Mouse (Mus musculus): ENCODE measurements around the gene Dtl.

The Dtl gene

DNA sequence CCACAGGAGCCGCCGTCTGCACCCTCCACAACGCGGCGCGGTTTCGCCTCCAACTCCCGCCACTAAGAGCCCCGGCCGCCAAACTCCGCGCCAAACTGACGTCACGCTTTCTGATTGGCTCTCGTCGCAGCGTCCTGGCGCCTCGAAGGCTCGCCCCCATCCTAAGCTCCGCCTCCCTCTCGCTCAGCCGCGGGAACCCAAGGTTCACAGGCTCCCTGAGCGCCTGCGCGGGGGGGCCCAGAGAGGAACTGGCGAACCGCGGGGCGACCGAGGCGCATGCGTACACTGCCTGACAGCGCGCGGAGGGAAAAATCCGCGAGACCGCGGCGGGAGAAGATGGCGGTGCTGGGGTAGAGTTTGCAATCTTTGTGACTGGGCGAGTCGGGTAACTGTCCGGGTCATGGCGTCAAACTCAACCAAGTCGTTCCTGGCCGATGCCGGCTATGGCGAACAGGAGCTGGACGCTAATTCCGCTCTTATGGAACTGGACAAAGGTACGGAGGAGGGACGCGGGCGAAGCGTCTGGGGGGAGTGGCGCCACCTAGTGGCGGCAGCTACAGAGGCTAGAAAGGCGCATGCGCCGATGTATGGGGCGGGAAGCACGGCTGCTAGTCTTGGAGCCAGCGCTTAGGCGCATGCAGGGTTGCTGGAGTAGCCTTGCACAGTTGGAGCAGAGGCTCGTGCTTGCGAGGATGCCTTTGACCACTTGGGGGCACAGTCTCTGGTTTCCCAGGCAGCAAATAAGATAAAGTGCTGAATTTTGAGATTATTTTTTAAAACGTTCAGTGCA is at the start of gene Dtl, which contains the start of gene Ints7:
Gene Dtl, minus strand, starts transcription at position 87 of the 790 bp plus-strand sequence.
Gene Ints7, plus strand, starts transcription at position 179 of the 790 bp plus-strand sequence.
- DNase-seq = peak; percentile 99

DNA sequence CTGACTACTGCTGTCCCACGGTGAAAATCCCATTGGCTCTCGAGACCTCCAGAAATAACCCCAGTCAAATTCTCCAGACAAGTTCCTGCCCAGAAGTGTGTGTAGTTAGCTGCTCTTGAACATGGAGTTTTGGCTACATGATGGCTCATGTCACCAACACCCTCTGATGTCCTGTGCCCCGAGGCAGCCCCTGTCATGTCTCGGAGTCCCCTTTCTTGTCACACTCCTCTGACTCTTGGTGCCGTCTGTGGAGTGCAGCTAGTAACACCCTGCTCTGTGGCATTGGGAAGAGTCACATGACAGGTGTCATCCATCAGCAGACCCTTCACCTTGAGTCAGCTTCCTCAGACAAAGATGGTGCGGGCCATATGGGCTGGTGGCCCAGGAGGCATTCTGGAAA is 49.7 kb upstream of the Dtl start:
- DNase-seq = no peak

DNA sequence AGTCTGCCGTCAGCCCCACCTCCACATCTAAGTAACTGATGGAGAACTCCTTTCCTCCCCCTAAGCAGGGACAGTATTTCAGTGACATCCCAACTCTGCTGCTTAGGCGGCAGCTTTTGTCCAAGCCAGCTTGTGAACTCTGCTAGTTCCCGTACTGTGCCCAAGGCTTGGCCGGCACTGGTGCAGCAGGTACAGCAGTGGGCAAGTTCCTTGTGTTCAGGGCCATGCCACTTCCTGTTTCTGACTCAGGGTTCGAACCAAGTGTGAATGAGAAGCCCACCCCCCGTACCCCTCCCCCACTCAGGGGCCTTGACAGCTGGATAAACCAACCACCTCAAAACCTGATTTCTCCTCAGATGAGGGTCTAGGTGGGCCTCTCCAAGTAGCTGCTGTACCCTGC is 49.1 kb upstream of the Dtl start:
- no peak for DNase-seq

DNA sequence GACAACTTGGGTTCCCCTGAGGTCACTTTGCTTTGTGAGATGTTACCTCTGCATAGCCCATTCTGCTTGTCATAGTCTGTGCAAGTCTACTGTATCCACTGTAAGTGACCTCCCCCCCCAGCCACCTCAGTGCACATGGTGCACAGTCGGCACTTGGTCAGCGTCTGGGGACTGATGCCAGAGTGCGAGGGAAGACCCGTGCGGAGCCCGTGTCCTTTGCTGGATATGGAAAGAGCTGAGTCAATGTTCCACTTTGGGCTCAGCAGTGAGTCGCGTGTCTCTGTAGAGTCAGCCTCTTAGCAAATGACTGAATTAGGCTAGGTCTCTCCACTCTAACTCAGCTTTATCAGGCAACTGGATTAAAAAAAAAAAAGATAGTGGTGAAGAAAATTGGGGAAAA is 47.5 kb upstream of the Dtl start:
- no peak for DNase-seq

DNA sequence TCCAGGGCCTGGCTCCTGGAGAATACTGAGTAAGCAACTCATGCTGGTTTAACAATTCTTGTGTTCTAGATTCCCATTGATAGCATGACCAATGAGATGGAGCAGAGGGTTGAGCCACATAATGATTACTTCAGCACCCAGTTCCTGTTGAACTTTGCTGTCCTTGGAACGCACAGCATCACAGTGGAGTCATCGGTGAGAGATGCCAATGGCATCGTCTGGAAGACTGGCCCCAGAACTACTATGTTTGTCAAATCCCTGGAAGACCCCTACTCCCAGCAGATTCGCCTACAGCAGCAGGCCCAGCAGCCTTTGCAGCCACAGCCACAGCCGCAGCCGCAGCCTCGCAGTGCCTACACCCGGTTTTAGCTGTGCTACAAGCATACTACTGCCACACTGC is 45.8 kb upstream of the Dtl start:
- no peak for DNase-seq

DNA sequence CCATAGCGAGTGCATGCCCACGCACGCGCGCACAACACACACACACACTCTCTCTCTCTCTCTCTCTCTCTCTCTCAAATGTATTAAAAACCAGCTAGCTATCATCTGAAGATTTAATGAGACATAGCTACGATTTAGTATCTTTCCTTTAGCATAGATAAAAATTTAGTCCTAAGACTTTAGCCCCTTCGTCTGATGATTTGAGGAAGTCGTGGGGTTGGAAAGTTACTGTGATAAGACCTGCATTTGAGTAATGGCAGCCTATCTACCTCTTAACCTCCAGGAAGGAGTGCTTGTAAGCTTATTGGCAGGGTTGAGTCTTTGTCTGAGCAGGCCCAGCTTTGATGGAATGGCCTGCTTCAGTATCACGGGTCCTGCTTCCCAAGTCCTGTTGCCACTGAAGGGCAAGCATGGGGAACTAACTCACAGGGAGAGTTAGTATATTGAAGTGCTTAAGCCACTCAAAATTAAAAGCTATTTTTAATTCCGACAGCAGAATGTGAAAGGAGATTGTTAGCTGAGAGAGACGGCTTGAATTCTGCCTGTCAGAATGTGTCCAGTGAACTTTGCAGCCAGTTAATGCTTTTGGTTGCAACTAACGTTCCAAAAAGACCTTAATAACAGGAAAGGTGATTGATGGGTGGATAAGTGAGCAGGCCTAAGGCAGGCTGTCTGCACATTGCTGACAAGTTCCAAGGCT is 42.9 kb upstream of the Dtl start:
- DNase-seq = no peak

DNA sequence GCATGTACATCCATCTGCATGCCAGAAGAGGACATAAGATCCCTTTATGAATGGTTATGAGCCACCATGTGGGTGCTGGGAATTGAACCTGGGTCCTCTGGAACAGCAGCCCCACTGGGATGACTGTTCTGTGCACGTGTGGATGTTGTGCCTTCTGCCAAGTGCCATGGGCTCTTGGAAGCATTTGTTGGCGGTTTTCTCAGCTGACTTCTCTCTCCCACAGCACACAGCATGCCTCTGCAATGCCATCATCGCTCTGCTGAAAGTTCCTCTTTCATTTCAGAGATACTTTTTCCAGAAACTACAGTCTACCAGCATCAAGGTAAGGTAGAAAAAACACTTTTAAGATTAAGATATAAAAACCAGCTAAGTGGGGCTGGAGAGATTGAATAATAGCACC is 42.2 kb upstream of the Dtl start:
- no peak for DNase-seq

DNA sequence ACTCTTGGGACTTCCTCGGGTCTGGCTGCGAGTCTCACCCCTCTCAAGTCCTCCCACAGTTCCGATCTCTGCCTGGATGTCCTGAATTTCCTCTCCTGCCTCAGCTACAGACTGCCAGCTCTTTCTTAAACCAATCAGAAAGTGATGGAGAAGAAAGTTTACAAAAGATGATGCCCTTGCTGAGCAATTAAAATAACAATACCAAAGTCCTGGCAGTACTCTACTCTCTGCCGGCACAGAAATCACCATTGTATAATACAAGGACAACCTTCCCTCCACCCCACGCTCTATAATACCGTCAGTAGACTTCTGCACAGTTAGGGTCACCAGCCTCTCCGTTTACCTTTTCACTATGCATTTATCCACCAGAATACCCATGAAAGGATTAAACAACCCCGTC is 40.9 kb upstream of the Dtl start:
- no peak for DNase-seq

DNA sequence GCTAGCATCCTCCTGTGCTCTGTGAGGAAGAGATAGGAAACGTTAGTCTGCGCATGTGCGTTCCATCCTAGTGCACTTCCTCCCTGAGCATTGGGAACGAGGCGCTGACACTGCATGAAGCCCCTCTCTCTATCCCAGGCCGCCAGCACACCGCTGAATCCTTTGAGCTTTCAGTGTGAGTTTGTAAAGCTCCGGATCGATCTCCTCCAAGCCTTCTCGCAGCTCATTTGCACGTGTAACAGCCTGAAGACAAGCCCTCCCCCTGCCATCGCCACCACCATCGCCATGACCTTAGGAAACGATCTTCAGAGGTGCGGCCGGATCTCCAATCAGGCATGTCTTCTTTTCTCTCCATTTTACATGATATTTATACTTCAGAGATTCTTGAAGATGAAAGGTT is 37.5 kb upstream of the Dtl start:
- DNase-seq = no peak

DNA sequence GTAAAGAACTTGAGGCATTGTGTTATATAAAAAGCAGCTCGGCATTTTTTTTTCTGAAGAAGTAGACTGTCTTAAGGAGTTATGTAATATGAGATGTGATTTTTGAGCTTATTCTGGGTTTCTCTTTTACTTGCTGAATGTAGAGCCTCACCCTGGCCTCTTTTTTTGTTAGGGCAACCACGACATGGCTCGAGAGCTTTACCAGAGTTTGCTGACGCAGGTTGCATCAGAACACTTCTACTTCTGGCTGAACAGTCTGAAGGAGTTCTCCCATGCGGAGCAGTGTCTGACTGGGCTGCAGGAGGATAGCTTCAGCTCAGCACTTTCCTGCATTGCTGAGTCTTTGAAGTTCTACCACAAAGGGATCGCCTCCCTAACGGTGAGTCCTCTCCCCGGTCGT is 36.3 kb upstream of the Dtl start:
- no peak for DNase-seq

DNA sequence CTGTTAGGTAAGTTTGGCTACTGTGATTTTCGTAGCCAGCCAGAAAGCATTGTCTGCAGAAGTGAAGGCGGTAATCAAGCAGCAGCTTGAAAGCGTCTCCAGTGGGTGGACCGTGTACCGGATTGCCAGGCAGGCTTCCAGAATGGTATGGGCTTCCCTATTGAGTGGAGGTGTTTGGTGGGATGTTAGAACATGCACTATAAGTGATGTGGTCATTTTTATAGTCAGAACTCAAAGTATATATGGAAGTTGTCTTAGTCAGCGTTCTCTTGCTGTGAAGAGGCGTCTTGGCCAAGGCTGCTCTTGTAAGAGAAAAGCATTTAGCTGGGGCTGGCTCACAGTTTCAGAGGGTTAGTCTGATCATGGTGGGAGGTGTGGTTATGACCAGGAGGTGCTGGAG is 35.0 kb upstream of the Dtl start:
- no peak for DNase-seq

DNA sequence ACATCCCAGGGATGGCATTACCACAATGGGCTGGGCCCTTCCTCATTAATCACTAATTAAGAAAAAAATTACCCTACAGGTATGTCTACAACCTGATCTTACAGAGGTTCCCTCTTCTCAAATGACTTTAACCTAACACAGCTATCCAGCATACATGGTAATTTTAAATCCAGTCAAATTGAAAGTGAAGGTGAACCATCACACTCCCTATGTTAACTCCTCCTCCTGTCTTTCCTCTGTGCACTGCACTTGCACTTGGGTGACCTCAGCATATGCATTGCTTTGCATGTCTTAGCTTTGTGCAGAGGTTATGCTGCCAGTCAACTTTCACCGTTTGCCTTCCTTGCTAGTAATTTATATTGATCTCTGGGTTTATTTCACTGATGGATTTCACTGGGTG is 34.2 kb upstream of the Dtl start:
- DNase-seq = no peak

DNA sequence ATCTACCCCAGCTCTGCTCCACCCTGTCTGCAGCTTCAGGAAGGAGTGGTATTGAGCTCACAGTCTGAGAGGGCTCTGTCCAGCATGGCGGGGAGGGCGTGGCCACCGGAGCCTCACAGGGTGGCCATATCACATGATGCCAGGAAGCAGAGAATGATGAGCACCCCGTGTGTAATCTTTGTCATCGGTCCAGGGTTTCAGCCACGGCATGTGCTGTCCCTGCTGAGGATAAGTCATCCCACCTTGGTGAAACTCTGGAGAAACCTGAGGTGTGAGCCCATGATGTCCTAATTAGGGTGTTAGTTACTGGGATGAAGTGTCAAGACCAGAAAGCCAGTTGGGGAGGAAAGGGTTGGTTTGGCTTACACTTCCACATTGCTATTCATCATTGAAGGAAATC is 33.7 kb upstream of the Dtl start:
- DNase-seq = no peak

DNA sequence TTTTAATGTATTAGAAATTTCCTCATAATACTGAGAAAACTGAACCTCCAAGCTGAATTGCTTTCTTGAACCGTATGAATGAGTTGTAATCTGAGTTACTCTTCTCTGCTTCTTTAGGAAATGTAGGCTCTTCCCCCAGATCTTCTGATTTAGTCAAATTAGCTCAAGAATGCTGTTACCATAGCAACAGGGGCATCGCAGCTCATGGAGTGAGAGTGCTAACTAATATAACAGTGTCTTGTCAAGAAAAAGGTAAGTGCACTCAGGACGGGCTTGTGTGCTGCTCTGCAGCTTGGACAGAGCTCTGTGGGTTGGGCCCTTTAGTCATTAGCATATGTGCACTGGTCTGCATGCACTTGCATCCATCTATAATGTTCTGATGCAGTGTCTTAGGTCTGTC is 29.3 kb upstream of the Dtl start:
- no peak for DNase-seq

DNA sequence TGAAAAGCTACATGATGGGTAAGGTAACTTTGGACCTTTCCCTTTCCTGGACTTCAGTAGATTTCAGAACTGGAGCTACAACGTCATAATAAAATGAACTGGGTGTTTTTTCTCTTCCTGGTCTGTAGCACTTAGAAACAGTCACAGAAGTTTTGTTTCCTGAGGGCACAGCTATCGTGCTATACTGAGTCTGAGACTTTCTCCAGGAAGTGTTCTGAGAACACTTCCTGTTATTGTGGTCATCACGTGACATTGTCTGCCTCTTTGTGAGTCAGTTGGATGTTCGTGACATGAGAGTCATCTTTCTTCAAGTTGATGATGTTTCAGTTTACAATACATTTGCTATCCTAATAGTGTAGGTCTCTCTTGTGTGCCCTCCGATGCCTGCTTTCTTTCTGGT is 23.9 kb upstream of the Dtl start:
- no peak for DNase-seq

DNA sequence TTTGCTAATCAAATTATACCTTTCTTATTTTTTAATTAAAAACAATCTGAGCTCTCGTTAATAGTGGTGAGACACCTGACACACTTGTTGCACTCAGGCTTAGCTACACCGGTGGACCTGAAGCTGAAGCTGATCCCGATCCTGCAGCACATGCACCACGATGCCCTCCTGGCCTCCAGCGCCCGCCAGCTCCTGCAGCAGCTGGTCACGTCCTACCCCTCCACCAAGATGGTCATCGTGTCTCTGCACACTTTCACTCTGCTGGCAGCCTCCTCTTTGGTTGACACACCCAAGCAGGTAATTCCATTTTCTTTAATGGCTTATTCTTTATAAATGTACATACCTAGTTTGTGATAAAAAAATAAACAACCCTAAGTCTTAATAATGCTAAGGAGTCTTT is 20.7 kb upstream of the Dtl start:
- no peak for DNase-seq

DNA sequence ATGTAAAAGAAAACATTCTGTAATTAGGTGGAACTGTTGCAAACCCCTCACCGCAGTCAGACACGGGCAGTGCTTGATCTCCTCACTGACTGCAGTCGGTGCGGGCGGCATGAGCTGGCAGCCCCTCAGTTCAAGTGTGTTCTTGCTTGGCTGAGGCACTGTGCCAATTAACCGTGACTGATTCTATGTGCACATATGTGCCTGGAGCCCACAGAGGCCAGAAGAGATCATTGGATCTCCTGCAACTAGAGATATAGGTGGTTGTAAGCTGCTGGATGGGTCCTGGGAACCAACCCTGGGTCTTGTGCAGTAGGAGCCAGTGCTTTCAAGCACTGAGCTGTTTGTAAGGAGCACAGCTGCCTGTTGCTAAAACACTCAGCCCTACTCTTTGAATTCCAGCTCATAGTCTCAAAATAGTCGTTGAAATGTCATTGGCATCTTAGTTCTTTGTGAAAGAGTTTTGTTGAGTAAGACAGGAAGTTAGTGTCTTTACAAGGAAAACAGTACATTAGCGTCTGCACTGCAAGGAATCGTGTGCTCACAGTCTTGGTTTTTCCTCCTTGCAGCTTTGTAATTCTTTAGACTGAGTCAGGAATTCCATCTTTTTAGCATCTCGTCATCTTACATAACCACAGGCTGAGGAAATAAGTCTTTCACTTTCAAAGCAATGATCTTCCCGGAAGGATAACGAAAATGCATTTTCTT is 16.8 kb upstream of the Dtl start:
- DNase-seq = no peak

DNA sequence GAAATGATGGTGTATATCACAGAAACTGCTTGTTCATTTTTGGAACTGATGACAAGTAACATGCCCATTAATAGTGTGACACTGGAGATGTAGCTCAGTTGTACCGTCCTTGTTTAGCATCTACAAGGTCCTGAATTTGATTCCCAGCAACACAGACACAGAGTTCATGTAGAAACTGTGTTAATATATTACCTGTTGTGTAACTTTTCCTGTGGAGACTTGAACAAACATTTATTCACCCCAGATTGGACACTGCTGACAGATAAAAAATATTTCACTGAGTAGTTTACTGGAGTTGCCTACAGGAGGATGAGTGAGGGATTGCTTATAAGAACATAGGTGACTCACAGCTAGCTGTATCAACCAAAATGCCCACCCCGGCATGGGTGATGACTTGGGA is 13.4 kb upstream of the Dtl start:
- no peak for DNase-seq

DNA sequence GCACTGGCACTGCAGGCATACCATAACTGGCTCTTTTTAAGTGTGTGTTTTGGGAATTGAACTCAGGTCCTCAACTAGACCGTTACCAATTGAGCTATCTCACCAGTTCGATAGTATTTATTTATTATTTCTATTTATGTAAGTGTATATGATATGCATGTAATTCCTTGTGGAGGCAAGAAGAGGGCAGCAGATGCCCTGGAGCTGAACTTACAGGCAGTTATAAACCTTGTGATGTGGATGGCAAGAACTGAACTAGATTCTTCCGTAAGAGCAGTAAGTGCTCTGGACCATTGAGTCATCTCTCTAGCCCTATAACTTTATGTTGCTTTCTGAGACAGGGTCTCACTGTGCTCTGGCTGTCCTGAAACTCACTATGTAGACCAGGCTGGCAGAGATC is 11.7 kb upstream of the Dtl start:
- DNase-seq = no peak

DNA sequence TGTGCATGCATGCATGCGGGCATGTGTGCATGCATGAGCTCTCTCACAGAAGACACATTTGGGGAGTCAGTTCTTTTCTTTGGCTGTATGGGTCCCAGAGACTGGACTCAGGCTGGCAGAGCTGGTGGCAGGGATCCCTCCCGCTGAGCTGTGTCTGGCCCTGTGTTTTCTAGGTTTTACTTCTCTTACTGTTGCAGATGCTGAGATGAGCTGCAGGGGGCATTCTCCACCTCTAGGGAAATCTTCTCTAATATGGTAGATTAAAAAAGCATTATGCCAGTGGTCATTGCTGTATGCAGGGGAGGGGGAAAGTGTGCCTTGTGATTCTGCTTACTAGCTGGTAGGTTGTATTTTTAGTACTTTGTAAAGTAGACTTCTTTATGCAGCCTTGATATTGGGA is 10.4 kb upstream of the Dtl start:
- no peak for DNase-seq

DNA sequence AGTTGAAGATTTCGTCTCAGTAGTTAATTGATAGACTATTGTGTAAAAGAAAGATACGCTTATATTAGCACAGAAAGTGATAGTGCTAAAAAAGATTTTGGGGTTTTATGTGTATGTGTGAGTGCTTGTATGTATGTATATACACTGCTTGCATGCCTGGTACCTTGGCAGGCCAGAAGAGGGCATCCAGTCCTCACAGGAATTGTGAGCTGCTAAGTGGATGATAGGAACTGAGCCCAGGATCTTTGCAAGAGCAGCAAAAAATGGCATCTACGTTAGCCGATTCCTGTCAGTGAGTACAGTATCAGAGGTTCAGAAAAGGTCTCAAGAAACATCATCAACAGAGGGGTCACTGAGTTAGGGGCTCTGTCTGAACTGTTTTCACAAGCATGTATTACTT is 9.1 kb upstream of the Dtl start:
- no peak for DNase-seq

DNA sequence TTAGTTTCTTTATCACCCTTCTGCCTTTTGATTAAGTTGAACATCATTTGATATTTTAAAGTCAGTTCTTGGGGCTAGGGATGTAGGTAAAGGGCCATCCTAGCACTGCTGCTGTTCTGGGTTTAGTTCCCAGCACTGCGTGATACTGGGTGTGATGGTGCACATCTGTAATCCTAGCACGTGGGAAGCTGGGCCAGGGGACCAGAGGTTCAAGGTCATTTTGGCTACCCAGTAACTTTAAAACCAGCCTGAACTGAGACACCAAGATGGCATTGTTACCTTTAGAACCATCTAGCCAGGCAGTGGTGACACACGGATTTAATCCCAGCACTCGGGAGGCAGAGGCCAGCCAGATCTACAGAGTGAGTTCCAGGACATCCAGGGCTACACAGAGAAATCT is 8.5 kb upstream of the Dtl start:
- DNase-seq = no peak

DNA sequence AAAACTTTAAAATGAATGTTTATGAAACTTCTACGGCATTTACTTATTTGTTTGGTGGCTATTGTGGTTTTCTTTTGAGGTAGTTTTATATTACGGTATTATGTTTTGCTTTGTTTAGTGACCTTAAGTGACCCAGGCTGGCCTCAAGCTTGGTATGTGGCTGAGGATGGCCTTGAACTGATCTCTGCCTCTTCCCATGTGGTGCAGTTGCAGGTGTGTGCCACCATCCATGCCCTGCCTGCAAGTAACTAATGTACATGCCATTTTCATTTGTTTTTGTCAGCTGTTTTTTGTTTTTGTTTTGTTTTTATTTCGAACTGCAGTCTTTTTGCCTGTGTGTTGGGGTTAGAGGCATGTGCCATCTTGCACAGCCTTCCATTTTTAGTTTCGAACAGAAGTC is 6.3 kb upstream of the Dtl start:
- DNase-seq = no peak

DNA sequence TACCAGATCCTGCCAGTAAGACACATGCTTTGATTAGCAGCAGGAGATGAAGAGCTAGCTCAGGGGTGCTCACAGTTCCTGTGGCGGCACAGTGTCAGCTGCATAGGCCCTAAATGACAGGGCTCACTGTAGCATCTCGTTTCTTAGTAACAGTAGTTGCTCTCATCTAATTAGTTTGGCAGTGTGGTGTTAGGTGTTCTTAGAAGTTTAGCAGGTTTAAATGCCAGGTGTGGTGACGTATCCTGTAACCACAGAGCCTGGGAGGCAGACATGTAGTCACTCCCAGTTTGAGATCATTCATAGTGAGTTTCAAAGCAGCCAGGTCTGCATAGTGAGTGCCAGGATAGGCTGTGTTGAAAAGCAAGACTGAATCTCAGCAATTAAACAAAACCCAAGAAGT is 4.2 kb upstream of the Dtl start:
- no peak for DNase-seq

All from cerebellum, adult 9-10 months (tissue).